In genomic region chr15:78231346-78232331, GRCm38 (mm10) we compare ENCODE assay signal across 11 mouse cellular contexts. TPM values are rescaled to one million over a fixed set of nuclear protein-coding genes. Genes with fewer than 3 reads are reported as not detected.
DNase-seq lines count a peak whose midpoint lies in the region; ATAC-seq and TF ChIP-seq lines count a peak whose summit lies in the region.
"Had no signal": no experiment of that assay in that cellular context is flagged by ENCODE, and none has a peak within 500 bp of the region (broad histone marks: within the 10 kb centered on the region; RNA-seq: fewer than 3 reads in every experiment).

No protein-coding gene starts in this region.

- H3K4me3 ChIP-seq in heart, postnatal 0 days (ENCODE audit: low read depth, low read length): no peak overlapping the region
- no peak overlapping the region for H3K4me3 ChIP-seq in embryonic facial prominence, embryonic 14.5 days (ENCODE audit: low read depth, low read length)
- no peak overlapping the region for H3K4me3 ChIP-seq in midbrain, embryonic 14.5 days (replicated peaks; ENCODE audit: low read depth, low read length)
- H3K4me3 ChIP-seq: heart, embryonic 13.5 days had no signal

- no peaks in the 10 kb centered on the region for H3K9me3 ChIP-seq in heart, postnatal 0 days (replicated peaks; ENCODE audit: control insufficient read depth, low read length)
- no peaks in the 10 kb centered on the region for H3K9me3 ChIP-seq in embryonic facial prominence, embryonic 14.5 days (ENCODE audit: control insufficient read depth, low read length)
- H3K9me3 ChIP-seq in midbrain, embryonic 14.5 days (ENCODE audit: control insufficient read depth, low read length): no peaks in the 10 kb centered on the region
- H3K9me3 ChIP-seq: heart, embryonic 13.5 days had no signal

- no peak overlapping the region for H3K27ac ChIP-seq in heart, postnatal 0 days (ENCODE audit: low read depth)
- no peak overlapping the region for H3K27ac ChIP-seq in embryonic facial prominence, embryonic 14.5 days (replicated peaks; ENCODE audit: low read depth, low read length)
- H3K27ac ChIP-seq in midbrain, embryonic 14.5 days (replicated peaks; ENCODE audit: low read depth, low read length): no peak overlapping the region
- H3K27ac ChIP-seq: heart, embryonic 13.5 days had no signal

- H3K36me3 ChIP-seq in heart, postnatal 0 days (replicated peaks; ENCODE audit: control insufficient read depth, insufficient read depth, low read length): no peaks in the 10 kb centered on the region
- H3K36me3 ChIP-seq in embryonic facial prominence, embryonic 14.5 days (ENCODE audit: control insufficient read depth, insufficient read depth, low read length): no peaks in the 10 kb centered on the region
- H3K36me3 ChIP-seq in midbrain, embryonic 14.5 days (ENCODE audit: control insufficient read depth, insufficient read depth, low read length): no peaks in the 10 kb centered on the region
- H3K36me3 ChIP-seq: heart, embryonic 13.5 days had no signal

- ATAC-seq in heart, postnatal 0 days (ENCODE audit: insufficient read depth, low read depth): no peak
- ATAC-seq in embryonic facial prominence, embryonic 14.5 days (ENCODE audit: low read depth): no peak
- ATAC-seq in midbrain, embryonic 14.5 days (ENCODE audit: low FRiP score, low TSS enrichment): peak; percentile 50; the same call in 1 of the 2 replicates
- no peak for ATAC-seq in megakaryocyte progenitor cell, adult 5-6 weeks (replicated peaks; ENCODE audit: poor library complexity)

- no peak overlapping the region for H3K4me2 ChIP-seq in heart, postnatal 0 days (ENCODE audit: low read depth, low read length)
- peak overlapping the region; percentile 39 for H3K4me2 ChIP-seq in embryonic facial prominence, embryonic 14.5 days (ENCODE audit: low read depth, low read length)
- peak overlapping the region; percentile 23 for H3K4me2 ChIP-seq in midbrain, embryonic 14.5 days (ENCODE audit: low read length)
- H3K4me2 ChIP-seq: heart, embryonic 13.5 days had no signal

- 0 out of 2 replicates have a peak, but pooled peaks cover 3% of the 10 kb centered on the region for H3K27me3 ChIP-seq in heart, postnatal 0 days (ENCODE audit: control insufficient read depth, insufficient read depth, low read length)
- H3K27me3 ChIP-seq in embryonic facial prominence, embryonic 14.5 days (replicated peaks; ENCODE audit: control insufficient read depth, insufficient read depth, low read length): no peaks in the 10 kb centered on the region
- no peaks in the 10 kb centered on the region for H3K27me3 ChIP-seq in midbrain, embryonic 14.5 days (ENCODE audit: control insufficient read depth, insufficient read depth, low read length)
- H3K27me3 ChIP-seq: heart, embryonic 13.5 days had no signal

- DNase-seq in heart, postnatal 0 days (ENCODE audit: low spot score): no peak
- no peak for DNase-seq in heart, adult 11 months
- DNase-seq in brain, adult 2 months (ENCODE audit: low read depth, low spot score): peak; percentile 41
- DNase-seq in embryonic facial prominence, embryonic 14.5 days (ENCODE audit: low spot score): peak; percentile 45
- peak; percentile 60 for DNase-seq in midbrain, embryonic 14.5 days
- DNase-seq in right cerebral cortex, postnatal 4 days: no peak
- DNase-seq in kidney, postnatal 10 days: no peak
- DNase-seq: right cerebral cortex, postnatal 14 days; thymus, adult 2 months had no signal

- no peak for TF ChIP-seq EP300 in heart, postnatal 0 days (IDR thresholded peaks at IDR 0.05; ENCODE audit: low read depth)

- WGBS in heart, postnatal 0 days: 52% methylated on average over 13 of the region's 13 CpGs
- 11% methylated on average over 13 of the region's 13 CpGs for WGBS in embryonic facial prominence, embryonic 14.5 days
- WGBS in midbrain, embryonic 14.5 days: 15% methylated on average over 13 of the region's 13 CpGs

- no peaks in the 10 kb centered on the region for H3K4me1 ChIP-seq in heart, postnatal 0 days (ENCODE audit: control insufficient read depth, insufficient read depth)
- H3K4me1 ChIP-seq in embryonic facial prominence, embryonic 14.5 days (ENCODE audit: control insufficient read depth, insufficient read depth, low read length): no peaks in the 10 kb centered on the region; the same call in 1 of the 2 replicates
- no peaks in the 10 kb centered on the region for H3K4me1 ChIP-seq in midbrain, embryonic 14.5 days (ENCODE audit: control insufficient read depth, insufficient read depth, low read length)
- H3K4me1 ChIP-seq: heart, embryonic 13.5 days had no signal

- no peak overlapping the region for H3K9ac ChIP-seq in heart, postnatal 0 days (replicated peaks; ENCODE audit: low read depth, low read length)
- H3K9ac ChIP-seq in embryonic facial prominence, embryonic 14.5 days (ENCODE audit: low read depth, low read length): no peak overlapping the region
- H3K9ac ChIP-seq in midbrain, embryonic 14.5 days (replicated peaks; ENCODE audit: low read length): no peak overlapping the region
- H3K9ac ChIP-seq: heart, embryonic 13.5 days had no signal

- TF ChIP-seq CTCF in heart, postnatal 0 days (IDR thresholded peaks at IDR 0.05; ENCODE audit: low read depth): peak; percentile 21

RNA-seq across cellular contexts. Expression of gene Ncf4, which starts 13.0 kb away (rescaled TPM):
- total RNA-seq in heart, postnatal 0 days (2014; rRNA removed; ENCODE audit: low replicate concordance): 1.3 and 2.3 TPM in 2 replicates
- polyA plus RNA-seq in heart, postnatal 0 days (2015; fragmentation: Nextera tagmentation; extraction: Ambion mirVana): 1.5 and 2.2 TPM in 2 replicates
- polyA plus RNA-seq in embryonic facial prominence, embryonic 14.5 days (2014; fragmentation: Nextera tagmentation; extraction: Ambion mirVana): 5.2 and 7.0 TPM in 2 replicates
- 0.47 and 0.96 TPM in 2 replicates for polyA plus RNA-seq in midbrain, embryonic 14.5 days (2014; fragmentation: Nextera tagmentation; extraction: Ambion mirVana)
- total RNA-seq in megakaryocyte progenitor cell, adult 5-6 weeks (2015): 128 and 151 TPM in 2 replicates
- total RNA-seq in megakaryocyte progenitor cell, adult 5-6 weeks (2017): 77.4 and 119 TPM in 2 replicates

RNA-seq across cellular contexts. Expression of gene Pvalb, which starts 25.4 kb away (rescaled TPM):
- total RNA-seq in heart, postnatal 0 days (2014; rRNA removed; ENCODE audit: low replicate concordance): not detected in 2 replicates
- polyA plus RNA-seq in heart, postnatal 0 days (2015; fragmentation: Nextera tagmentation; extraction: Ambion mirVana): 1.9 and 2.1 TPM in 2 replicates
- polyA plus RNA-seq in embryonic facial prominence, embryonic 14.5 days (2014; fragmentation: Nextera tagmentation; extraction: Ambion mirVana): 2.5 and 3.4 TPM in 2 replicates
- polyA plus RNA-seq in midbrain, embryonic 14.5 days (2014; fragmentation: Nextera tagmentation; extraction: Ambion mirVana): 7.2 and 9.6 TPM in 2 replicates
- not detected in 2 replicates for total RNA-seq in megakaryocyte progenitor cell, adult 5-6 weeks (2015)
- total RNA-seq in megakaryocyte progenitor cell, adult 5-6 weeks (2017): not detected in 2 replicates

RNA-seq across cellular contexts. Expression of gene Ift27, which starts 57.7 kb away (rescaled TPM):
- 14.7 and 18.6 TPM in 2 replicates for total RNA-seq in heart, postnatal 0 days (2014; rRNA removed; ENCODE audit: low replicate concordance)
- polyA plus RNA-seq in heart, postnatal 0 days (2015; fragmentation: Nextera tagmentation; extraction: Ambion mirVana): 33.5 and 34.7 TPM in 2 replicates
- 84.7 and 96.6 TPM in 2 replicates for polyA plus RNA-seq in embryonic facial prominence, embryonic 14.5 days (2014; fragmentation: Nextera tagmentation; extraction: Ambion mirVana)
- 102 and 110 TPM in 2 replicates for polyA plus RNA-seq in midbrain, embryonic 14.5 days (2014; fragmentation: Nextera tagmentation; extraction: Ambion mirVana)
- total RNA-seq in megakaryocyte progenitor cell, adult 5-6 weeks (2015): 45.1 and 48.6 TPM in 2 replicates
- 9.7 and 16.5 TPM in 2 replicates for total RNA-seq in megakaryocyte progenitor cell, adult 5-6 weeks (2017)

Comparison
In these comparisons a context has a peak if more than half of its experiments do, and no peak if none do; other contexts are left out.
1. DNase-seq: peak in brain, adult 2 months (single experiment), embryonic facial prominence, embryonic 14.5 days (single experiment) and midbrain, embryonic 14.5 days (single experiment); none in heart, postnatal 0 days (single experiment), heart, adult 11 months (single experiment), right cerebral cortex, postnatal 4 days (single experiment) and kidney, postnatal 10 days (single experiment).